Mouse (Mus musculus) midbrain, embryonic 16.5 days (tissue): ENCODE measurements at regions not wholly inside any gene's neighbourhood (a gene's known extent, or its start where the extent isn't known, plus 50 kb on each side); places are given as distances from the start of the nearest gene placed in this dataset.

Source experiments
- ATAC-seq: fragments of 200-750 bp; cut with Nextera tagmentation; 2 replicates; pipeline ENCODE4 v1.8.0; 2017; ENCODE audit warnings: moderate TSS enrichment
- H3K27ac ChIP-seq: fragments of 300-500 bp; sonication (generic); 2 replicates; pipeline ENCODE4 v1.5.1; 2014; ENCODE audit warnings: mild to moderate bottlenecking, low read length, mixed read lengths
- H3K27me3 ChIP-seq: fragments of 300-500 bp; sonication (generic); 2 replicates; pipeline ENCODE4 v1.6.1; 2014; ENCODE audit warnings: low read depth, low read length, mixed read lengths; ENCODE audit not compliant: control insufficient read depth, insufficient read depth
- H3K36me3 ChIP-seq: fragments of 300-500 bp; sonication (generic); 2 replicates; pipeline ENCODE4 v1.6.1; 2014; ENCODE audit warnings: mild to moderate bottlenecking, low read length, moderate library complexity, mixed read lengths; ENCODE audit not compliant: control insufficient read depth, insufficient read depth
- H3K4me1 ChIP-seq: fragments of 300-500 bp; sonication (generic); 2 replicates; pipeline ENCODE4 v1.6.1; 2014; ENCODE audit warnings: mild to moderate bottlenecking, low read length, mixed read lengths; ENCODE audit not compliant: control insufficient read depth, insufficient read depth
- H3K4me2 ChIP-seq: fragments of 300-500 bp; sonication (generic); 2 replicates; pipeline ENCODE4 v1.6.1; 2014; ENCODE audit warnings: mild to moderate bottlenecking, low read length, mixed read lengths
- H3K4me3 ChIP-seq: fragments of 300-500 bp; sonication (generic); 2 replicates; pipeline ENCODE4 v1.5.1; 2014; ENCODE audit warnings: low read depth, mild to moderate bottlenecking, low read length, moderate library complexity, mixed read lengths
- H3K9ac ChIP-seq: fragments of 300-500 bp; sonication (generic); 2 replicates; pipeline ENCODE4 v1.6.1; 2014; ENCODE audit warnings: low read depth, low read length, mixed read lengths
- H3K9me3 ChIP-seq: fragments of 300-500 bp; sonication (generic); replicated peaks from 2 replicates; pipeline ENCODE4 v1.6.1; 2014; ENCODE audit warnings: mild to moderate bottlenecking, low read length, mixed read lengths; ENCODE audit not compliant: control insufficient read depth, poor library complexity, severe bottlenecking
- WGBS: fragments of 180-500 bp; shearing (Covaris S2); extraction: QIAGEN DNeasy Blood & Tissue Kit; methylation state at CpG from one replicate; pipeline ENCODE4 v1.1.7; 2014; 5-methylcytosine and 5-hydroxymethylcytosine counted together

DNA sequence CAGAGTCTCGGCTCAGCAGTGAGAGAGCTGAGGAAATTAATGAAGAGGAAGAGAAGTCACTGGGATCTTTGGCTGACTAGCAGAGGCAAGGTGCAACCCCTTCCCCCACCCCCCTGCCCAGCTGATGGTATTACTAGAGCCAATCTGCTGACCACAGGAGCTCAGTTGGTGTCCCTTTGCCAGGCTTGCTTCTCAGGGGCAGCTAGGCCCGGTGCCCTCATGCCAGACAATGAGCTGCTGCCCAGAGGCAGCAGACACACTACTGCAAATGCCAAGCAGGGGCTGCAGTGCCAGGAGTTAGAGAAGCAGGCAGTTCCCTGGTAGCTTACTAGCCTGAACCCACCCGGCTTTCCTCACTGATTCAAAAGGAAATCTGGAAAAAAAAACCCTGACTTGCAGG lies 59.1 kb upstream of the St8sia2 start:
- WGBS: 42% methylated on average over 3 of the region's 3 CpGs
- no peak overlapping the region for H3K9ac ChIP-seq
- no peak overlapping the region for H3K27ac ChIP-seq
- H3K27me3 ChIP-seq: no peaks in the 10 kb centered on the region
- H3K9me3 ChIP-seq: no peaks in the 10 kb centered on the region
- H3K4me3 ChIP-seq: no peak overlapping the region
- no peaks in the 10 kb centered on the region for H3K36me3 ChIP-seq
- H3K4me1 ChIP-seq: no peaks in the 10 kb centered on the region
- ATAC-seq: no peak
- H3K4me2 ChIP-seq: no peak overlapping the region

DNA sequence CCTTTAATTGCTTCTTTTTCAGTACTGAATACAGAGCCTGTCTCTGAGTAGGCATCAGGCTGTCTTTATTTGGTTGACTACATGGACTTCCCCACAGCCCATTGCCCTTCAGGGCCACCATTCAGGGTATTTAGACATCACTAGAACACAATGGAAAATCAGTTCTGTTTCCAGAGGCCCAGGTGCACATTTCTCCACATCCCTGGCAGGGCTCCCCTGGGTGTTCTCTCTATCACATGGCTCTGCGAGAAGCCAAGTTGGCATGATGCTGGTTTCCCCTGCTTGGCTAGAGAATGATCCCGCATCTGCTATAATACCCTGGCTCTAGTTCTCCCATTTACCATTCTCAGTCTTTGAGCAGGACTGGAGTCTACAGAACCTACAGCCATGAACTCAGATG lies 57.3 kb upstream of the St8sia2 start:
- H3K9ac ChIP-seq: no peak overlapping the region
- no peaks in the 10 kb centered on the region for H3K9me3 ChIP-seq
- no peak overlapping the region for H3K27ac ChIP-seq
- H3K36me3 ChIP-seq: no peaks in the 10 kb centered on the region
- H3K4me1 ChIP-seq: no peaks in the 10 kb centered on the region
- no peaks in the 10 kb centered on the region for H3K27me3 ChIP-seq
- H3K4me2 ChIP-seq: no peak overlapping the region
- no peak for ATAC-seq
- WGBS: 83% methylated on average over 2 of the region's 2 CpGs
- no peak overlapping the region for H3K4me3 ChIP-seq

DNA sequence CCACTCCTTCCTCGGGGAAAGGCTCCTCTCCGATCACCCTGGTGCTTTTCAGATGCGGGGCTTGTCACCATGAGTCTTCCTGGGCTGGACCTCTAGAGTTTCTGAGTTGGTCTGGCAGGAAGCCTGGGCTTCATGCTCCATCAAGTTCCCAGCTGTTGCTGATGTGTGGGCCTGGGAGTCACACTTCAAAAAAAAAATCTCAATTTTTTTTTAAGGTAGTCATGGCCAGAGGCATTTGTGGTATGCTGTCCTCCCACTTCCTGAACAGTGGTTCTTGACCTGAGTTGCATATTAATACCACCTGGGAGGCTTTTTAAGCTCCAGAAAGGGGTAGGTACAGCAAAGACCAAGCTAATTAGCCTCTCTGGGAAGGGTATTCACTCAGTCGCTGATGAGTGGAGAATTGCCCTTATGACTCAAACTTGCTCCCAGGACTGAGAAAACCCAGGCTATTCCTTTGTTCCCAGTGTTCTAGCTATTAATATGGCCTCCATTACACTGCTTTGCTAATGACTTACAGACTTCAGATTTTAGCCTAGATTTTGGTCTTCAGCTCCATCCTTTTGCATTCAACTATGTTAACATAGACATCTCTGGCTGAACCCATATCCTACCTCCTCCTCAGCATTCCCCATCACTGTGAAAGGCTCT lies 52.1 kb upstream of the St8sia2 start:
- Histone ChIP-seq H3K27ac (no peak overlapping the region), H3K4me3 (no peak overlapping the region), H3K4me2 (no peak overlapping the region), H3K36me3 (no peaks in the 10 kb centered on the region), H3K27me3 (no peaks in the 10 kb centered on the region), H3K9me3 (no peaks in the 10 kb centered on the region), H3K4me1 (no peaks in the 10 kb centered on the region), H3K9ac (no peak overlapping the region)
- 61% methylated on average over 4 of the region's 4 CpGs for WGBS
- ATAC-seq: no peak
